Mouse (Mus musculus) E14TG2a.4 (cell line): ENCODE results near the gene Spast.

Experiments used
- CTCF ChIP-seq: conservative IDR thresholded peaks from 2 replicates; pipeline ENCODE4 v1.5.1; 2014; ENCODE audit warnings: low read length
- NANOG ChIP-seq: IDR thresholded peaks from 2 replicates; pipeline ENCODE4 v1.6.1; 2014; ENCODE audit warnings: borderline replicate concordance, low read length, mixed read lengths
- POU5F1 ChIP-seq: IDR thresholded peaks from 2 replicates; pipeline ENCODE4 v1.6.1; 2014; ENCODE audit warnings: low read length, borderline replicate concordance

GRCm38 (mm10) chr17:74416841-74417360 is 78.1 kb downstream of the Spast start:
- TF ChIP-seq CTCF = no peak
- TF ChIP-seq NANOG = no peak
- TF ChIP-seq POU5F1 = no peak
